Mouse (Mus musculus) lung, postnatal 0 days (tissue): ENCODE results near the gene Rgs3. TPM values are rescaled to one million over a fixed set of nuclear protein-coding genes. Genes with fewer than 3 reads are reported as not detected.

ENCODE experiments used
- ATAC-seq: fragments of 200-750 bp; cut with Nextera tagmentation; 2 replicates; pipeline ENCODE4 v1.8.0; 2017; ENCODE audit warnings: moderate library complexity
- DNase-seq: peaks from one replicate; pipeline ENCODE4 v3.0.0-alpha.2; 2016; ENCODE audit warnings: low spot score
- H3K27ac ChIP-seq: fragments of 300-500 bp; sonication (generic); 2 replicates; pipeline ENCODE4 v1.5.1; 2014; ENCODE audit warnings: antibody characterized with exemption, mild to moderate bottlenecking, low read length, mixed read lengths
- H3K27me3 ChIP-seq: fragments of 300-500 bp; sonication (generic); replicated peaks from 2 replicates; pipeline ENCODE4 v1.6.1; 2014; ENCODE audit warnings: low read length, mixed read lengths; ENCODE audit not compliant: insufficient read depth
- H3K36me3 ChIP-seq: fragments of 300-500 bp; sonication (generic); 2 replicates; pipeline ENCODE4 v1.6.1; 2014; ENCODE audit warnings: low read length, mixed read lengths; ENCODE audit not compliant: insufficient read depth
- H3K4me1 ChIP-seq: fragments of 300-500 bp; sonication (generic); 2 replicates; pipeline ENCODE4 v1.6.1; 2014; ENCODE audit warnings: antibody characterized with exemption, low read depth, low read length, mixed read lengths; ENCODE audit not compliant: insufficient read depth
- H3K4me2 ChIP-seq: fragments of 300-500 bp; sonication (generic); replicated peaks from 2 replicates; pipeline ENCODE4 v1.6.1; 2014; ENCODE audit warnings: low read depth, mild to moderate bottlenecking, low read length, moderate library complexity, mixed read lengths
- H3K4me3 ChIP-seq: fragments of 300-500 bp; sonication (generic); 2 replicates; pipeline ENCODE4 v1.5.1; 2014; ENCODE audit warnings: low read depth, low read length
- H3K9ac ChIP-seq: fragments of 300-500 bp; sonication (generic); replicated peaks from 2 replicates; pipeline ENCODE4 v1.6.1; 2014; ENCODE audit warnings: low read depth, mild to moderate bottlenecking
- H3K9me3 ChIP-seq: fragments of 300-500 bp; sonication (generic); 2 replicates; pipeline ENCODE4 v1.6.1; 2016; ENCODE audit warnings: low read length, mixed read lengths
- CTCF ChIP-seq: IDR thresholded peaks from 2 replicates; pipeline ENCODE4 v1.5.1; 2016; ENCODE audit warnings: antibody characterized with exemption, mild to moderate bottlenecking
- EP300 ChIP-seq: IDR thresholded peaks from 2 replicates; pipeline ENCODE4 v1.6.1; 2016; ENCODE audit warnings: antibody characterized with exemption, mild to moderate bottlenecking, control low read depth
- WGBS: fragments of 180-500 bp; shearing (Covaris S2); extraction: QIAGEN DNeasy Blood & Tissue Kit; methylation state at CpG from one replicate; pipeline ENCODE4 v1.1.7; 2014; 5-methylcytosine and 5-hydroxymethylcytosine counted together
- polyA plus RNA-seq: library from polyadenylated mRNA; unstranded; fragments of >200 nt; fragmentation: Nextera tagmentation; extraction: Ambion mirVana; gene quantifications from 2 replicates; pipeline ENCODE4 v1.2.1, GENCODE M21; 2015

Gene Rgs3
- polyA plus RNA-seq, 1 experiment from 2014 or later: 63.7 TPM

DNA sequence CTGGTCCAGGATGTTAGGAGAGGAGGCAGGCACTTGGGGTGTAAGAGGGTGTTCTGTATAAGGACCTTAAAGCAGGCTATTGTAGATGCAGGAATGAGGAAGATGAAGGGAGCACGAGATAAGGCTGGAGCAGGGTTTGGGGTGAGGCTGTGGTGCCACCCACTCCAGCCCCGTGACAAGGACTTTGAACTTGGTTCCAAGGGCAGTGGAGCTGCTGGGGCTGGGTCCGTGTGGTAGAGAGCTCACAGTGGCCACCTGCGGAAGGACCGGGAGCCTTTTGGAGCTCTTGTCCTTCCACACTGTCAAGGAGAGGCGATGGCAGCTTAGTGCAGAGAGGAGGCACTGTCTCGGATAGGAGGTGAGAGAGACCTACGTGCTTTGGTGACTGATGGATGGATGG is 109.0 kb downstream of the Rgs3 start:
- no peak overlapping the region for H3K4me3 ChIP-seq
- no peak overlapping the region for H3K4me2 ChIP-seq
- DNase-seq (no peak), ATAC-seq (peak; percentile 27; the same call in 1 of the 2 replicates)
- no peak overlapping the region for H3K9ac ChIP-seq
- peaks cover 11% of the 10 kb centered on the region for H3K4me1 ChIP-seq
- H3K27me3 ChIP-seq: no peaks in the 10 kb centered on the region
- TF ChIP-seq CTCF (0 out of 2 replicates have a peak, but pooled peaks have one; percentile 16), EP300 (no peak)
- 69% methylated on average over 8 of the region's 8 CpGs for WGBS
- no peaks in the 10 kb centered on the region for H3K9me3 ChIP-seq
- H3K36me3 ChIP-seq: no peaks in the 10 kb centered on the region
- no peak overlapping the region for H3K27ac ChIP-seq

DNA sequence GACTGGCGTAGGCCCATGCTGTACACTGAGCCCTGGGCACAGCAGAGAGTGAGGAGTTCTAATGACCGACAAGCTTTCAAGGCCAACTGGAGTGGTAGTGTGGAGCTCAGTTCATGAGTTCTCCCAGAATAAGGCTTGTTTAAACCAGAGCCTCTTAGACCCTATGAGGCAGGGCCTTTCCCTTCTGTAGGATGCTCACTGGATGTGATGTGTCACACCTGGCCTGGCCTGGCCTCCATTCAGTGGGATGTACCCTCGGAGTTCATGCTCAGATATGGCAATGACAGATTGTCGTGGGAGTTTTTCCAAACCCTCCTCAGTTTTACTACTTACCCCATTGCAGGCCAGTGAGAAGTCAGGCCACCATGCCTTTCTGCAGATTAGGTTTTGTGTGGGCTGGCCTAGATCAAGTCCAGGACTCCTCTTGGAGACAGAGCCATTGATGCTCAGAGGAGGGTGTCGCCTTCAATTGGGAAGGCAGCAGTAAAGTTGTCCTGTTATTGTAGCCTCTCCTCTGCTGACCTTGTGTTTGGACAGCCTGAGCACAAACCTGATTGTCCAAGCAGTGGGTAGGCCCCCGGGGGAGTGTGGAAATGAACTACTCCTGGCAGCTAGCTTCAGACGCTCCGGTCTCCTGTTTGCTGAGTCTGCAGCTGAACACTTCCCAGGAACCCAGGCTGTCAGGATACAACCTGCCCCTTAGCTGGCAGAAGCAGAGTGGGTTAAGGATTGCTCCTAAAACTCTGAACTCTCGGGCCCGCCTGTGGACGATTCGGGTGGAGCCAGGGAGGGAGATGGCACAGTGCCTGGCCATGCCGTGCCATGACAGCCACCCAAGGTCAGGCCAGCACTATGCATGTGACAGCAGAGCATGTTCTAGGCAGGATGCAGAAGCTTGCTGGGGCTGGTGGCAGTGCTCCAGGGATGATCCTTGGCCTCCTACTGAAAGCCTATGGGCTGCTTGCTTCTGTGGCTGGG is 109.7 kb downstream of the Rgs3 start:
- peaks cover 11% of the 10 kb centered on the region for H3K4me1 ChIP-seq
- H3K9me3 ChIP-seq: no peaks in the 10 kb centered on the region
- WGBS: 40% methylated on average over 13 of the region's 13 CpGs
- H3K36me3 ChIP-seq: no peaks in the 10 kb centered on the region
- H3K27ac ChIP-seq: no peak overlapping the region
- TF ChIP-seq EP300 (no peak), CTCF (peak; percentile 26; the same call in 1 of the 2 replicates)
- H3K9ac ChIP-seq: no peak overlapping the region
- DNase-seq: peak; percentile 42
- no peaks in the 10 kb centered on the region for H3K27me3 ChIP-seq
- ATAC-seq: peak; percentile 26; the same call in 1 of the 2 replicates
- H3K4me2 ChIP-seq: no peak overlapping the region
- no peak overlapping the region for H3K4me3 ChIP-seq

DNA sequence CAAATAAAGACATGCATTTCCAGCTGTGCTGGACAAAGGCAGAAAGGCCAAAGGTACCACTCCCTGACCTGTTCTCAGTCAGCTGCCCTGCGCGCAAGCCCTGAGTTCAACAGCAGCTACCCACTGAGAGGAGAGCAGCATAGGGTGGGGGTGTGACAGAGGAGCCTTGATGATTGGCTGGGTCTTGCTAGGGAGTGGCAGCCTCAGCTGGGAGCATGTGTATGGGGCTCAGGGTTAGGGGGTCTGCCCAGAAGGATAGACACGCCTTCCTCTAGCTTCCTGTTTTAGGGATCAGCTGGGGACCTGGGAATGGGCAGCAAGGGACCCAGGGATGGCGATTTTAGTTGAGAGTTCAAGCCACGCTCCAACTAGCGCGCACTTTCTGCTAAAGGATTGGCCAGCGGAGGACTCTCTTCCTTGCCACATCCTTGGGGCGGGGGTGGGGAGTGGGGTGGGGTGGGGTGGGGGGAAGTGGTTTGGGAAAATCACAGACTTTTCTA is 113.9 kb downstream of the Rgs3 start:
- no peak overlapping the region for H3K27ac ChIP-seq
- peak overlapping the region; percentile 63 for H3K4me2 ChIP-seq
- no peaks in the 10 kb centered on the region for H3K27me3 ChIP-seq
- peak overlapping the region; percentile 38 for H3K4me3 ChIP-seq
- DNase-seq: no peak
- peak; percentile 42; the same call in 1 of the 2 replicates for ATAC-seq
- 15% methylated on average over 9 of the region's 9 CpGs for WGBS
- H3K9ac ChIP-seq: no peak overlapping the region
- H3K4me1 ChIP-seq: peaks cover 11% of the 10 kb centered on the region
- no peaks in the 10 kb centered on the region for H3K9me3 ChIP-seq
- H3K36me3 ChIP-seq: no peaks in the 10 kb centered on the region
- TF ChIP-seq CTCF (no peak), EP300 (no peak)

DNA sequence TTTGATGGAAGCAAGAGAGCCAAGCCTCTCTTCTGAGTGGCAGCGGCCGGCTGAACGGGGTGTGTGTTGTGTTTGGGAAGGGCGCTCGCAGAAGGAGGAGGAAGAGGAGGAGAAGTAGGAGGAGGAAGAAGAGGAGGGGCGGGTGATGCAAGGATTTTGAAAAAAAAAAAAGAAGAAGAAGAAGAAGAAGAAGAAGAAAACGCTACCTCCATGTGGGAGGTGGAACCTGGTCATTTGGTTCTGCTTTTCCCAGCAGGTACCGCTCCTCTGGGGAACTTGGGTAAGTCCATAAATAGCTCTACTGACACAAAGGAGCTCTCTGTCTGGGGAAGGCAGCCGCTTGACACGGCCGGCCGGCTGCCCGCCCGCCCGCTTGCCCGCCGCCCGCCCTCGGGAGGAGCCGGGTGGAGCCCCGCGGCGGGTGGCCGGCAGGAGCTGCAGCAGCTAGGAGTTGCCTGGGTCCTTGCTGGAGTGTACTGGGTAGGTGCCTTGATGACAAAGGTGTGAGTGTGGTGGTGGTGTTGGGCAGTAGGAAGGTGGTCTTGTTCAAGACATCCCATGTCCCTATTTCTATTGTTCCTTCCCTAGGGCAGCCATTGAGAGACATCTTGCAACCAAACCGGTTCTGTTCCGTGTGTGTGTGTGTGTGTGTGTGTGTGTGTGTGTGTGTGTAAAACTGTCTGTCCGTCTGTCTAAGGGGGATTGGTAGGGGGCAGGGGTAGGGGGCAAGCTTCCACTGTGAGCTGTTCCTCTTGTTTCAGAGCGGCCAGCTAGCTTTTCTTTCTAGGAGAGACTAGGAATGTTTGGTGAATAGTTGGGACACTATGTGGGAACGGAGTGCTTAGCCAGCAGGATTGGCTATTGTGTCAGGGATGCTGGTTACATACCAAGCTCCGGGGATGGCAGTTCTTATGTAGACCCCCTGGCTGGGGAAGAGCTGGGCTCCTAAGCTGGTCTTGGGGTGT is 114.7 kb downstream of the Rgs3 start:
- H3K27ac ChIP-seq: no peak overlapping the region
- H3K27me3 ChIP-seq: no peaks in the 10 kb centered on the region
- TF ChIP-seq EP300: no peak
- TF ChIP-seq CTCF: no peak

DNA sequence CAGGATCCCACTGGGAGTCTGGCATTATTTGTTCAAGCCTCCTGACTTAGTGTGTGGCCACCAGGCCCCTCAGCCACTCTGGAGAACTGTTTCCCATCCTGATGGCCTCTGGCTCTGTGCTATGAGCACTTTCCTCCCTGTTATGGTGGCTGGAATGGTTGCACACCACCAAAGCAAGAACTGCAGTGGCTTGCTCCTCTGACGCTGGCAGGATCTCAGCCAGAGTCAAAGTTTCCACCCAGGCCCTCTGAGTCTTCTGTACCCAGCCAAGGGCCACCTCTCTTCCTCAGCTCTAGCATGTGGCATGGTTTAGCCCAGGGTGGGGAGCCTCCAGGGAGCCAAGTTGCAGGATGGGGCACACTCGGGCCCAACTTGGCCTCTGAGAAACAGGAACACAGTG is 115.7 kb downstream of the Rgs3 start:
- H3K27me3 ChIP-seq: no peaks in the 10 kb centered on the region
- no peak overlapping the region for H3K9ac ChIP-seq
- WGBS: 67% methylated on average over 2 of the region's 2 CpGs
- ATAC-seq: no peak
- no peak for DNase-seq
- peak overlapping the region; percentile 63; the same call in 1 of the 2 replicates for H3K4me2 ChIP-seq
- no peaks in the 10 kb centered on the region for H3K36me3 ChIP-seq
- H3K27ac ChIP-seq: no peak overlapping the region
- H3K9me3 ChIP-seq: no peaks in the 10 kb centered on the region
- H3K4me3 ChIP-seq: no peak overlapping the region
- H3K4me1 ChIP-seq: peaks cover 3% of the 10 kb centered on the region; the same call in 1 of the 2 replicates
- TF ChIP-seq EP300 (no peak), CTCF (no peak)

More for the DNA sequence above, 114.7 kb downstream of the Rgs3 start:
- DNase-seq (peak; percentile 61), ATAC-seq (peak; percentile 65)
- no peaks in the 10 kb centered on the region for H3K36me3 ChIP-seq
- H3K4me1 ChIP-seq: peaks cover 11% of the 10 kb centered on the region
- H3K4me2 ChIP-seq: peak overlapping the region; percentile 63
- H3K4me3 ChIP-seq: peak overlapping the region; percentile 38
- H3K9me3 ChIP-seq: no peaks in the 10 kb centered on the region
- H3K9ac ChIP-seq: 0 out of 2 replicates have a peak overlapping the region, but pooled peaks have one; percentile 8
- 12% methylated on average over 28 of the region's 30 CpGs for WGBS
